Mouse (Mus musculus) mouse trophoblast stem cell (cell line): ENCODE results near the gene Derl3.
"Not testable (repeated sequence)": the region's sequence is repeated elsewhere in the genome, so short reads cannot be mapped to it uniquely, and the experiment has no call there.

Source experiments
- in situ Hi-C, 2 experiments: fragments of 300-500 bp; cut with MseI, MboI; formaldehyde crosslinking; loops; 2 replicates in 1 of 2; 3 replicates in 1 of 2; pipeline ENCODE4 v1.15.1; 2025

Gene Derl3

DNA sequence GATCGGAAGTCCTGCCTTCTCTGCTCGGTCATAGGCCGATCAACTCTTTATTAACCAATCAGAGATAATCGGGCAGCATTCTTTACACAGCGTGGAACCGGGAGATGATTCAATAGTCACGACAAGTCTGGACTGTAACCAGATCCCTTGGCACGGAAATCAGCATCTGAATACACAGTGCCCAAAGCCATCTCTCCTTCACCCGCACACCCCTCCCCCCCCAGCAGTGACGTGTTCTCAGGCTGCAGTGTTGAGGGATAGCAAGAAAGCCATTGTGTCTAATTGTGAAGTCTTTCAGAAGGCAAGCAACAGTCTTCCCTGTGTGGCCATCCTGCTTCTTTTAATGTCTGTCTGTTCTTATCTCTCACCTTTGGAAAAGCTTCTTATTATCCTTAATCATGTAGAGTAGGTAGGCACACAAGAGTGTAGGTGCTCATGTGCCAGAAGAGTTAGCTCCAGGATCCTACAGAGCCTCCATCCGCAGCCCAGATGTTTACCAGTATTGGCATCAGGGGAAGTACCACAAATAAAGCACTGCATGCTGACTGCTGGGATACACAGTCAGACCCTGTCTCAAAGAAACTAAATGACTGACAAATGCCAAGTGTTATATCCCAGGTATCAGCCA, 20.2 kb upstream of the Derl3 start:
- in situ Hi-C loops: no loop called here

DNA sequence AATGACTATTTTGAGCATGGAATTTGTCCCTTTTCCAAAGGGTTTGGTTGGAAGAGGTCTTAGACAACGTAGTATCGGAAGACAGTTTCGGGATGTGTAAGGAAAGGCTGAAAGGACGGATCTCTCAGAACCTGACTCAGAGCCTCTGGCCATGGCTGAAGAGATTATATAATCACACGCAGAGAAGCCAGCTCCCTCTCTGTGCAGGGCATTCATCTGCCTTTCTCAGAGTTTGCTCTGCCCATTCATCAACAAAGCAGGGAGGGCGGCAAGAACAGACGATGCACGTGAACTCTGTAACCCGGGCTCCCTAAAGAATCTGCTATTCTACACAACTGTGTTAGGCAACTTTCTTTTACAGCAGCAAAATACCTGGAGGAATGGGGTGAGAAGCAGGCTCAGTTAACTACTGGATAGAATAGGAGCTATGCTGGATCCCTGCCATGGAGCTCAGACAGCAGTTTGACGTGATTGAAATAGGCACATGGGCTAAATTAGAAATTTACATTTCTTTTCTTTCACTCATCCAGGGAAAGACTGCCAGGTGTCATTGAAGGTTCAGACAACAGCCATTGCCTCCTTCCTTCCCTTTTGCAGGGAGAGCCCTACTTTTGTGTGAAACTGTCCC, 19.6 kb upstream of the Derl3 start:
- in situ Hi-C loops: no loop called here

DNA sequence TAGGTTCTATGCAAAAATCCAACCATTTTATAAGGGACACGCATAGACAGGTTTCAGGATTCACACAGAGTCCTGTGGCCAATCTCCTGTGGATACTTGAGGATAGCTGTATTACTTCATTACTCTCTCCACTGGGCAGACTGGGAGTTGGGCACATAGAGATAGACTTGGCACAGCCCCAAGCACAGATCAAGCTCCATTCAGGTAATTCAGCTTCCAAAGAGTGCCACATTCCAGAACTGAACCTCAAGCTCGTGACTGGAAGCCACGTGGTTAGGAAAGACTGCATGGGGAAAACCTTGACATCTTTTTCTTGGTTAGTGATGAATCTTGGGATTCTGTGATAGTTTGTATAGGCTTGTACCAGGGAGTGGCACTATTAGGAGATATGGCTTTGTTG, 14.4 kb upstream of the Derl3 start:
- in situ Hi-C loops: no loop called here

DNA sequence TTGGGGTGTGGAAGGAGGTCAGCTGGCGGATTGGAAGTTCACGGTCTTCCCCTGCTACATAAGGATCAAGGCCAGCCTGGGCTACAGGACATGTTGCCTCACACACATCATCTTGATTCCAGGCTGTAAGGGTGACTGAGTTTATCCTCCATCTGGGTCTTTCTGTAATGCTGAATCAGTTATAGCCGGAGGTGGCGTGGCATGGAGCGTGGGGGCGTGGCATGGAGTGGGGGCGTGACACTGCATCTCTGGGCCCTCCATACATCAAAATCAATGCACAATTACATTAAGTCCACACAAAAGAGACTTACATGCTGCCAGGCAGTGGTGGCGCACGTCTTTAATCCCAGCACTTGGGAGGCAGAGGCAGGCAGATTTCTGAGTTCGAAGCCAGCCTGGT, 12.9 kb upstream of the Derl3 start:
- in situ Hi-C loops: loop anchor here in 1 of 2 experiments (5.0 kb wide), 1 partner anchor 72 kb away; the partner anchor contains the start of gene Gm5134

DNA sequence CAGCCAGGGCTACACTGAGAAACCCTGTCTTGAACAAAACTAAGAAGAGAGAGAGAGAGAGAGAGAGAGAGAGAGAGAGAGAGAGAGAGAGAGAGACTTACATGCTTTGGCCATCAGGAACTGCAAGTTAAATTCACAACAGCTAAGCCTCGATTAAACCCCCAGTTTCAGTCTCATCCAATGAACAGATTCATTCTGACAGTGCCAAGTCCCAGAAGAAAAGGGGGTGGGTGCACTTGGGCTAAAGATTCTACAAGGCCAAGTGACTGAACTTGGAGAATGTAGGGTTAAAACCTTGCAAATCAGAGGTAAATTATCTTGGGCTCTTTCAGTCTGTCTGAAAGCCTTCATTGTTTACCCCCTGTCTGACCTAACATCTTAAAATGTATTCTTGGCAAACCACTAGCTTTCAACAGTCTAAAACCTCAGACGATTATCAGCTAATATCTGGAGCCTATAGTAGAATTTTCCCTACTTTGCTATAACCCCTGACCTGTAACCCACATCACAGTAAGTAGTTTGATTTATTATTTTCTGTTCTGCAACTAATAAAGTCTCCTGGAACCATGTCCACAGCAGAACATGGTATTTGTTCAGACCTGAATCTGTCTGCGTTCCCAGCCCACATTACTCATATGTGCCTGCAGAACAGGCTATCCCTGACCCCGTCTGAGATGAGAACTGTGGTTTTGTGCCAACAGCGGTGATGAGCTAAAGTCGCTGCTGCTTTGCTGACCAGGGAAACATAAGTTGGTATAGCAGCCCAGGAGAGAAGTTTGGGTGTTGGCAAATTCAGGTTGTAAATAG, 12.2 kb upstream of the Derl3 start:
- in situ Hi-C loops: loop anchor here in 1 of 2 experiments (5.0 kb wide), 1 partner anchor 71 kb away; the partner anchor contains the start of gene Gm5134

DNA sequence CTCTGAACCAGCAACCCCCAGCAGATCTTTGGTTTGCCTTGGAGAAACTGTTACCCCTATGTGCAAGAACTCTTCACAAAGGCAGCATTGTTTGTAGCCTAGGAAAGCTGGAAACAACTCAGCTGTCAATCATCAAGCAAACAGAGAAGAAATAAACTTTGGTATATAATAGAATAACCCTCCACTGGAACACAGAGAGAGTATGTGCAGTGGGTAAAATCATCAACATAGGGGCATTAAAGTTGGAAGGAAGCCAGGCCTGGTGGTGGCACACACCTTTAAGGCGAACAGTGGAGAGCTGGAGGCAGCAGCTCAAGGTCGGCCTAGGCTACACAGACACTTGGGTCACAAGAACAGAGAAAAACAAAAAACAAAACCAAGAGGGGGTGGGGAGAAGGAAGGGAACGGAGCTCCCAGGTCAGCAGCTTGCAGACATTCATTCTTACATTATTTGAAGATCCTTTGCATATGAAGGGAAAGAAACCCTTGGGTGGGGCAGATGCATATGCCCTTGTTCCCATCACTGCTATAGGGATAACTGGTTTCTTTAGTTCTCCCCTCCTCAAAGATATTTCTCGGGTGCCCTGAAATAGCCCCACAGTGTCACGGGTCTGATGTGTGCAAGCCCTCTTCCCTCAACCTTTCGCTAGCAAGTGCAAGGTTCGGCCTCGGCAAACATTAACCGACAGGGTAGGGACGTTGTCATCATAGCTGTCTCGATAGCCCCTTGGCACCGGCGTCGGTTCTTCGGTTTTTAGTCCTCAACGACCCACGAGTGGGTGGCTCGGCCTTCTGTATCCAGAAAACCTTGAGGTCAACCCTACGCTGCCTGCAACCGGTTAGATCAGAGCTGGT, 11.4 kb upstream of the Derl3 start:
- in situ Hi-C loops: loop anchor here in 1 of 2 experiments (5.0 kb wide), 1 partner anchor 70 kb away; the partner anchor contains the start of gene Gm5134

DNA sequence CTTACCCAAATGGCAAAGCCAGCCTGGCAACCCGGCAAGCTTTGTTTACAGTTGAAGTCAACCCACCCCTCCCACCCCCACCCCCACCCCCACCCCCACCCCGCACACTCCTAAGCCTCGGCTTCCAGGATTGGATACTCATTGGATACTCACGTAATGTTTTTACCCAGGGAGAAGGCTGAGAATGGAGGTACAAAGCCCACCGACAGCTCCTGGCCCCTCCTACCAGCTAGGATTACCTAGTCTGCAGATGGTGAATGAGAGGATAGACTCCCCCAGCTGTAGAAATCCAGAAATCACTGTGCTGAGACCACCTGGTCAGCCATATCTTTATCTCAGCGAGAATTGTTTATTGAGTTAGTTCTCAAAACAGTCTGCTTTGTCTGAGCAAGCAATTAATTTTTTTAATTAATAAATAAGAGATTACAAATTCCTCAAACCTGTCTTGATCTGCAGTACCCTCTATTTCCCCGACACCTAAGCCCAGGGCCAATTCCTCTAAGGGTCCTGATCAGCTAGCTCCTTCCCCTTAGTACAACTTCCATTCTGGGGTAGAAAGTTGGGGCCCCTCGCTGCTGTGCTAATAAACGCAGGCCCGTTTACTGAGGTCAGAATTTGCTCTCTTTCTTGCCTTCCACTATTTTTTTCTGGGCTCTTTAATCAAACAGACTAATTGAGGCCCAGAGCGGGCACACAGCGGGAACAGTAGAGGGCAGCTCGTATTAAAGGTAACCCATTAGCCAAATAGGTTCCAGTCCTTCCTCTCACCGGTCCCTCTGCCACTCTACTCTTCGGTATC, 10.6 kb upstream of the Derl3 start:
- in situ Hi-C loops: loop anchor here in 1 of 2 experiments (5.0 kb wide), 1 partner anchor 70 kb away; the partner anchor contains the start of gene Gm5134

DNA sequence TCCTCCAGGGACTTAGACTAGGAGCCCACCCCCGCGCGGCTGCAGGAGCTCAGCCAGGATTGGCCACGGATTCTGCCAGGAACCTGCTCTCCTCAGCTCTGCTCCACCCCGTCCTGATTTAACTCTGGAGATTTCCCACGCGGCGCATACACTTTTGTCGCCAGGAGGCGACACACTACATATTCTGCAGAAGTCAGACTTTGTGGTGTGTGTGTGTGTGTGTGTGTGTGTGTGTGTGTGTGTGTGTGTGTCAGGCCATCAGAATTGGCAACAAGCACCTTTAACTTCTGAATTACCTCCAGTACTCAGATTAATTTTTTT, 10.0 kb upstream of the Derl3 start:
- in situ Hi-C loops: loop anchor here in 1 of 2 experiments (5.0 kb wide), 1 partner anchor 69 kb away; the partner anchor contains the start of gene Gm5134

DNA sequence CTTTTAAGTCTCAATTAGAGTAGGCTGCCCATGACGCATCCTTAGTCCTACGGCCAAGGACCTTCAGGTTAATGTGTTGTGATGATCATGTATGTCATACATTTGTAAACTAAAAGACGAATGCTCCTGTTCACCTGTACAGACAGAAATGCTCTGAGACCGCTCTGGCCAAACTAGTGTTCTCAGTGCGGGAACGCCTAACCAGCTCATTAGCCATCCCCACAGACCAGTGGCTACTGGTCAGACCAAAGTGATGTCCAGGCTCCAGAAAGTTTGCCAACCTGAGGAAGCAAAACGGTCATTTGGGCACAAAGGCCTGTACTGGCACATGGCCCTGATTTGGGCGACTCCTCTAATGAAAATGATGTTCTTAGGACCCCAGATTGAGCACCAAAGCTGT, 8.5 kb upstream of the Derl3 start:
- in situ Hi-C loops: loop anchor here in 1 of 2 experiments (5.0 kb wide), 1 partner anchor 68 kb away; the partner anchor contains the start of gene Gm5134

DNA sequence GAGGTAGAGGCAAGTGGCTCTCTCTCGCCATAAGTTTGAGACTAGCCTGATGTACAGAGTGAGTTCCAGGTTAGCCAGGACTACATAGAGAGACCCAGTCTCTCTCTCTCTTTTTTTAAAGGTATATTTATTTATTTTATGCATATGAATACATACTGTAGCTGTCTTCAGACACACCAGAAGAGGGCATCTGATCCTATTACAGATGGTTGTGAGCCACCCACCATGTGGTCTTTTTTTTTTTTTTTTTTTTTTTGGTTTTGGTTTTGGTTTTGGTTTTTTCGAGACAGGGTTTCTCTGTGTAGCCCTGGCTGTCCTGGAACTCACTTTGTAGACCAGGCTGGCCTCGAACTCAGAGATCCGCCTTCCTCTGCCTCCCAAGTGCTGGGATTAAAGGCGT, 5.7 kb upstream of the Derl3 start:
- in situ Hi-C loops: not testable (repeated sequence)

DNA sequence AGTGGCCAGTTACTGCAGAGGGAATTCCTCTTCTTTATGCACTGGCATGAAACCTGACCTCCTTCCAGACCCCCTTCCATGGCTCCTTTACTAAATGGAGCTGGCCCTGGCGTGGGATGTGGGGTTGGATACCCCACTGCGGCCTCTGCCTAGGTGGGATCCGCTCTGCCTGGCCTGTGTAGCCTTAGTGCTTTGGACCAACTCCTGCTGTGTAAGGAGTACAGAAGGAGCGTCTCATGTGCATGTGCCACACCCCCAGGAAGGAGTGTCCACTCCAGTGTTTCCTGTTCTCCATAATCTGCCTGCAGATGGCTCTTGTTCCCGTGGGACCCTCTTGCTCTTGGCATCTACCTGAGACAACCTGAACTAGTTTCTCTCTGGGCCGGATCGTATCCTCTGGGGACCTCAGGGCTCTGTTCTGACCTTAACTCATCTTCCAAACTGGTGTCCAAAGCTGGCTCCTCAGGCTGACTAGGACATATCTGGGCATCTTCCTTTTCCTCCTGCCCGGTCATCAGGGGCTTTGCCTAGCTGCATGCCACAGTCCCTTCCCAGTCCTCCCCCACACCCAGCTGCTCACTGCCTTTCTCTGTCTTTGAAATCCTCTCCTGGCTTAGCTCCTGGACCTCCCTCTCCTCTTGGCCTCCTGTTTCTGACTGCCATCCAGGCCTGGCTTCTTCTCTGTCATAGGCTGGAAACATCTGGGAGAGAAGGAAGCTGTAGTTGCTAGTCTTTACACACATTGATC, 3.6 kb upstream of the Derl3 start:
- in situ Hi-C loops: no loop called here

DNA sequence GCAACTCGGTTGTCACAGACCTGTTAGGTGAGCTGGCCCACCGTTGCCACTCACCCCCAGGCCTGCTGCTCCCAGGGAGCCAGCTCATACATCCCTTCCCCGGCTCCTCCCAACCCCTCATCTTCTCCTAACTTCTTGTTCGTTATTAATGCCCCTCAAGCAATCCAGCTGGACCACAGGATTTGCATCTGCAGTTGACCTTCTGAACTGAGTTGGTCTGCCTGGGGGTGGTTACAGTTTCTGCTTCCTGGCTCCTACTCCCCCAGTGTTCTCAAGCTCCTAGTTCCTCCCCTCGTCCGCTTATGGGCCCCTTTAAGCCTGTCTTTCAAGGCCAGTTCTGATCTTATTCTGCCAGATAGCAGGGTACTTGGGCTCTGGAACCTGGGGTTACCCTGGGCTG, 1.4 kb downstream of the Derl3 start:
- in situ Hi-C loops: no loop called here

DNA sequence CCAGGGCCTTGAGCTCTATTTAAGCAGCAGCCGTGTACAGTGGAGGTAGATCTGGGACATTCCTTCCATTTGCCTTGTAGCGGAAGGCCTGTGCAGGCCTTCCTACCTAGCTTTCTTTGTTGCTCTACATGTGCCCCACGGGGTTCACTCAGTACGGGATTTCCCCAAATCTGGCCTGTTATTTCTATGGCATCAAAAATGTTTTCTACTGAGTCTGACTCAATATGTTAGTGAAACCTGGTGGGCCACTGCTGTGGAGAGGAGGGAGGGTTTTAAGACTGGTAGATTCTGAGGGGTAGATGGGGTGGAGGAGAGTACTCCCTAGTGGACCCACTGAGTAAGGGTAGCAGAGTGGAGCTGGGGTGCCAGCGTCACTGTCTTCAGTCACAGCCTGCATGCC, 2.5 kb downstream of the Derl3 start:
- in situ Hi-C loops: no loop called here

DNA sequence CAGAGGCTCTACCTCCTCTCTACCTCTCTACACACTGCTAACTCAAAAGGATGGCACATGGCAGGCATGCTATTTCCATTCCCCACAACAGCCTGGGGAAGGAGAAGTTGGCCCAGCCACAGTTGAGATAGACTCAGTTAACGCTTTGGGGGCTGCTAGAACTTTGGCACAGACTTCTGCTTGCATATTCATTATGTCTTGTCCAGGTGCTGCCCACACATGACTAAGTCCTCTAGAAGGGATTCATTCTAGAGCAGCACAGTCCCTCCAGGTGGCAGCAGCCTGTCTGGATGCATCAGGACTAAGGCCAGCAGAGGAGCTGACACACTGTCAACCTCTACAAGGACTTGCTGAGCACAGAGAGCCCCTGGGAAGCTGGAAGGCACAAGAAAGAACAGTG, 3.0 kb downstream of the Derl3 start:
- in situ Hi-C loops: no loop called here

DNA sequence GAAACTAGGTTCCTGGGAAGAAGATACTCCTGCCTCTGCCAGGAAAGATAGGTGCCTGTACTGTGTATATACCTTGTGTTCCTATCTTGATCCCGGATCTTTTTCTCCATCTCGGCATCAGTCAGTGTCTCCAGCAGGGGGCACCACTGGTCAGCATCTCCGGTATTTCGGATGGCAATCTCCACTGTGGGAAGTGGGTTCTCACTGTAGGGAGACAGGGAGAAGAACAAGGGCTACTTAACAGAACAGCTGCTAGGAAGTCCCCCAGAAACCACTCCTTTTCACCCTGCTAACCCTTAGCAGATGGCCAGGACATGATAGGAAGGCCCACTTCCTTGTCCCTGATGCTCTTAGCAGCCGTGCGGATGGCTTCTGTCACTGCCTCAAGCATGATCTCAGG, 4.2 kb downstream of the Derl3 start:
- in situ Hi-C loops: no loop called here

DNA sequence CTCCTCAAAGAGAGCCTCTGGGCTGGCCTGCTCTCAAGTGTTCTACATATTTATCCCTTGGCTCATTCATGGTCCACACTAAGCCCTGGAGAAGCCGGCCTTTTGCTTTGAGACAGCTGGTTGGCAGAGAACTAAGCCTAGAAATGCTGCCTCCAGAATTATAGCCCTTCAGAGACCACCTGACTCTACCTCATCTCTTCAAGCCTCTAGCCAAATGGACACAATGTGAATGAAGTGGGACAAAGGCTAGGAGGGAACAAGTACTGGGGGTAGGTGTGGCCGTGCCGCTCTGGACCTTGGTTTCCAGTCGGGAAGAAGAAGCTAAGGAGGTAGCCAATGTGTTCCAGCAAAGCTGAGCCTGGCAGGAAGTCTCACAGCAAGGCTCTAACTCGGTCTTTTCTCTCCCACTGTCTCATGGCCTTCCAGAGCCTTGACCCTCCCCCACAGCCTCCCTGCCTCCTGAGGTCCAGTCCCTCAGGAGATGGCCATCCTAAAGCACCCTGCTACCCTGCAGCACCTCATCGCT, 4.9 kb downstream of the Derl3 start:
- in situ Hi-C loops: no loop called here

DNA sequence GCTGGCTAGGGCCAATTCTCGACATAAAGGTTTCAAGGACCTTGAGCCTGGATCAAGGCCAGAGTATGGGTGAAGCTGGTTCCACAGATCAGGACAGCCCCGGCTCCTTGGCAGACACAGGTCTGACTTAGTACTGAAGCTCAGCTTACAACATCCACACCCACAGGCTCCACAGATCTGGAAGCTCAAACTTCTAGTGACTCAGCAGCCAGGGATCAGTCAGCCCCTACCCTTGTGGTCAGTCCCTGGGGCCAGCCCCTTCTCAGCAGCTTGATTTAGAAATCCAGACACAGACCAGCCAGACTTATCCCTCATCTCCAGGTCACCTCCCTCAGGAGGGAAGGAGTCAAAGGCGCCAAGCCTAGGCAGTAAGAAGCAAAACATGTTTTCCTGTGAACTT, 5.6 kb downstream of the Derl3 start:
- in situ Hi-C loops: no loop called here

DNA sequence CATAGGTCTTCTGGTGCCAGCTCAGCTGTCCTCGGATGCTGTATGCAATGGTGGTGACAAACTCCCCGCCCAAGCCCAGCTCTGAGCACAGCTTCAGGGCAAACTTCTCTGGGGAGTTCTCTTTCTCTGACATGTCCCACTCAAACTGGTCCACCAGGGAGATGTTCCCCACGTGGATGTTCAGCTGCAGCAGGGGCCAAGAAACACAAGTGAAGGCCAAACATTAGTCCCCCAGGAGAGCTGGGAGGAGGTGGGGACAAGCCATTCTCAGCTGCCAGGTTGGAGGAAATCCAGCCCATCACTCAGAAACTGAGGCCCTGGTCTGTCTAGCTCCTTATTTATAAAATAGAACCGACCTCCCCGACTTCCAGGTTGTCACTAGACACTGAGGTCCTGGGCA, 11.2 kb downstream of the Derl3 start:
- in situ Hi-C loops: no loop called here

DNA sequence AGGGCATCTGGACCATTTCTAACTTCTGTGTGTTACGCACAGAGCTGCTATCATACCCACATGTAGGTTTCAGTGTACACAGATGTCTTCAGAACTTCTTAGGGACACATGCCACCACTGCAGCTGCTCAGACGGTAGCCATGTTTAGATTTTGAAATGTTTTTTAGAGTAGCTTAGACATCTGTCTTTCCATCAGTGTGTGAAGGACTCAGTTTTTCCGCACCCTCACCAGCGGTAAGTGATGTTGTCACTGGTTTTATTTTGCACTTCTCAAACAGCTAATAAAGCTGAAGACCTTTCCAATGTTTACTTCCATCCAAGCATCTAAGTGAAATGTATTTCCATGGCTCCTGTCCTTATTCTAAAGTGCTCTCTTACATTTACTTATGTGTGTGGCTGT, 13.7 kb downstream of the Derl3 start:
- in situ Hi-C loops: no loop called here

DNA sequence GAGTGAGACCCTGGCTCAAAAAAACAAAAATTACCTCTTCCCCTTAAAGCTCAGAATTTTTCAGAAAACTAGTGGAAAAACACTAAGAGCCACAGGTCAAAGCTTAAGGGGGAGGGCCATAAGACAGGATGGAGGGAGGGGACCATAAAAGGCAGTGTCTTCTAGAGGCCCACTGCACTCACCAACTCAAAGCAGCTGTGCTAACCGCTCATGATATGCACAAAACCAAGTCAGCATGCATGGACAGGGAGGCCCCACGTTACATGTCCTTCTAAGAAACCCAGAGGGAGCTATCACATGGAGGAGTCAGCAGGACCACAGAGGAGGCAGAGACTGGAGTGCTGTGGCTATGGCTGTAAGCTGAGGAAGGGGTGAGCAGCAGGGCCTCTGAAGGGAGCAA, 17.5 kb downstream of the Derl3 start:
- in situ Hi-C loops: no loop called here
